Mouse (Mus musculus) bone marrow macrophage, adult 2 months (primary cell): Measurements from ENCODE around the gene Mob3b.

Source experiments
- CTCF ChIP-seq: IDR thresholded peaks from 2 replicates; pipeline ENCODE4 v1.5.1; 2012; ENCODE audit warnings: low read depth, mild to moderate bottlenecking, low read length, moderate library complexity
- POLR2A ChIP-seq: IDR thresholded peaks from 2 replicates; pipeline ENCODE4 v1.6.1; 2012; ENCODE audit warnings: mild to moderate bottlenecking, low read depth, low read length, borderline replicate concordance

GRCm38 (mm10) chr4:34959477-34959876 is 197.8 kb downstream of the Mob3b start:
- TF ChIP-seq CTCF (no peak), POLR2A (no peak)
